Mouse (Mus musculus) heart, embryonic 15.5 days (tissue): Measurements from ENCODE around the gene Hist1h4b. TPM values are rescaled to one million over a fixed set of nuclear protein-coding genes. Genes with fewer than 3 reads are reported as not detected.
A peak's percentile ranks its signal among the peaks of the same experiment; 100 is the strongest.
"Not testable (repeated sequence)": the region's sequence is repeated elsewhere in the genome, so short reads cannot be mapped to it uniquely, and the experiment has no call there.

Source experiments
- ATAC-seq: fragments of 200-750 bp; cut with Nextera tagmentation; replicated peaks from 2 replicates; pipeline ENCODE4 v1.8.0; 2017; ENCODE audit warnings: low read depth, moderate TSS enrichment; ENCODE audit not compliant: insufficient number of reproducible peaks, insufficient read depth, low FRiP score
- H3K27ac ChIP-seq: fragments of 300-500 bp; sonication (generic); 2 replicates; pipeline ENCODE4 v1.5.1; 2015; ENCODE audit warnings: mild to moderate bottlenecking, inconsistent platforms
- H3K27me3 ChIP-seq: fragments of 300-500 bp; sonication (generic); 2 replicates; pipeline ENCODE4 v1.6.1; 2015; ENCODE audit warnings: inconsistent platforms
- H3K36me3 ChIP-seq: fragments of 300-500 bp; sonication (generic); 2 replicates; pipeline ENCODE4 v1.6.1; 2015; ENCODE audit warnings: mild to moderate bottlenecking, inconsistent platforms
- H3K4me1 ChIP-seq: fragments of 300-500 bp; sonication (generic); replicated peaks from 2 replicates; pipeline ENCODE4 v1.6.1; 2015; ENCODE audit warnings: inconsistent platforms
- H3K4me2 ChIP-seq: fragments of 300-500 bp; sonication (generic); 2 replicates; pipeline ENCODE4 v1.6.1; 2015; ENCODE audit warnings: inconsistent platforms, mild to moderate bottlenecking, moderate library complexity
- H3K4me3 ChIP-seq: fragments of 300-500 bp; sonication (generic); 2 replicates; pipeline ENCODE4 v1.5.1; 2015; ENCODE audit warnings: mild to moderate bottlenecking, inconsistent platforms
- H3K9ac ChIP-seq: fragments of 300-500 bp; sonication (generic); 2 replicates; pipeline ENCODE4 v1.6.1; 2015; ENCODE audit warnings: mild to moderate bottlenecking, inconsistent platforms
- H3K9me3 ChIP-seq: fragments of 300-500 bp; sonication (generic); replicated peaks from 2 replicates; pipeline ENCODE4 v1.6.1; 2016; ENCODE audit warnings: inconsistent platforms
- WGBS: fragments of 180-500 bp; shearing (Covaris S2); methylation state at CpG from one replicate; pipeline ENCODE4 v1.1.7; 2015; ENCODE audit warnings: mixed read lengths; 5-methylcytosine and 5-hydroxymethylcytosine counted together
- polyA plus RNA-seq: library from polyadenylated mRNA; unstranded; fragments of >200 nt; fragmentation: Nextera tagmentation; extraction: Ambion mirVana; gene quantifications from 2 replicates; pipeline ENCODE4 v1.2.1, GENCODE M21; 2015

Hist1h4b gene
- polyA plus RNA-seq, 1 experiment from 2014 or later, result 1.7 TPM

DNA sequence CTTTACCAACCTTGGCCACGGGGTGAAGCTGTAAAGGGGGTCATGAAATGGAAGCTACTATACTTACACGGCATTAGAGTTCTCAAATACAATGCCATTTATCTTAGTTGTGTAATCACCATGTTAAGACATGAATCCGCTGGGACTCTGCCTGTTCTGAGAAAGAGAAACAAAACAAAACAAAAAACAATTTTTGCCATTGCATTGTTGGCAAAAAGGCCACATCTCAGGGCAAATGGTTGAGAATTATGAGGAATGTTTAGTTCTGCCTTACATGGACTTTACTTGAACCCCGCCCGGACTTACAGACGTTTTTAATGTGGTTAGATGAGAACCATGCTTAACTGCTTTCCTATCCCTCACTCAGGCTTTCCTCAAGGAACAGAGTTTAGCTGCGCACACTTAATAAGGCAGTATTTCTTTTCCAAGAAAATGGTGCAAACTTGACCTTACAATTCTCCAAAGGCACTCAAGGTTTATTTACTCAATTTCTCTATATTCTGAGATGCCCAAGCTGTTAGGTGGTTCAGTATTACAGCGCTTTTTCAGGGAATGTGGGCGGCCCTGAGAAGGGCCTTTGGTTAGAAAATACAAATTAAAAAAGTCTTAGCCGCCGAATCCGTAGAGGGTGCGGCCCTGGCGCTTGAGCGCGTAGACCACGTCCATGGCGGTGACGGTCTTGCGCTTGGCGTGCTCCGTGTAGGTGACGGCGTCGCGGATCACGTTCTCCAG lies 3.6 kb downstream of the Hist1h4b start:
- 2% methylated on average over 23 of the region's 27 CpGs for WGBS
- no peaks in the 10 kb centered on the region for H3K27me3 ChIP-seq
- peaks cover 34% of the 10 kb centered on the region for H3K4me1 ChIP-seq
- peak overlapping the region; percentile 53 for H3K9ac ChIP-seq
- H3K9me3 ChIP-seq, result no peaks in the 10 kb centered on the region
- peak overlapping the region; percentile 68 for H3K4me3 ChIP-seq
- H3K4me2 ChIP-seq, result peak overlapping the region; percentile 92
- peak overlapping the region; percentile 95 for H3K27ac ChIP-seq
- no peaks in the 10 kb centered on the region for H3K36me3 ChIP-seq
- no peak for ATAC-seq

- peak; percentile 79 for ATAC-seq
- no peaks in the 10 kb centered on the region for H3K27me3 ChIP-seq
- H3K36me3 ChIP-seq, result no peaks in the 10 kb centered on the region
- H3K9me3 ChIP-seq, result no peaks in the 10 kb centered on the region
- peak within 1 kb of the TSS; percentile 68 for H3K4me3 ChIP-seq
- peak within 1 kb of the TSS; percentile 53 for H3K9ac ChIP-seq
- peak within 1 kb of the TSS; percentile 95 for H3K27ac ChIP-seq
- peak within 1 kb of the TSS; percentile 92 for H3K4me2 ChIP-seq
- under 1% methylated on average over 63 of the region's 72 CpGs for WGBS
- peaks cover 34% of the 10 kb centered on the region for H3K4me1 ChIP-seq
Measured at GRCm38 (mm10) chr13:23760972-23761864, 4.4 kb downstream of the Hist1h4b start, which contains the start of gene Hist1h4a. Hist1h4a (minus strand) TSS chr13:23761230.

- not testable (repeated sequence) for H3K36me3 ChIP-seq, H3K9me3 ChIP-seq, H3K27me3 ChIP-seq
- Histone ChIP-seq H3K27ac (peak within 1 kb of the TSS; percentile 95), H3K4me3 (peak within 1 kb of the TSS; percentile 68), H3K4me1 (peaks cover 34% of the 10 kb centered on the region), H3K9ac (peak within 1 kb of the TSS; percentile 75), H3K4me2 (peak within 1 kb of the TSS; percentile 92)
- ATAC-seq, result peak; percentile 51
- under 1% methylated on average over 29 of the region's 52 CpGs for WGBS
Measured at GRCm38 (mm10) chr13:23761871-23762821, 5.3 kb downstream of the Hist1h4b start, which contains the start of gene Hist1h3a. Hist1h3a (minus strand) TSS chr13:23762386.

- Histone ChIP-seq H3K36me3 (no peaks in the 10 kb centered on the region), H3K4me1 (peaks cover 29% of the 10 kb centered on the region), H3K27ac (peak overlapping the region; percentile 95), H3K9ac (peak overlapping the region; percentile 75), H3K4me2 (peak overlapping the region; percentile 92), H3K9me3 (no peaks in the 10 kb centered on the region), H3K4me3 (peak overlapping the region; percentile 68), H3K27me3 (no peaks in the 10 kb centered on the region)
- under 1% methylated on average over 10 of the region's 10 CpGs for WGBS
- ATAC-seq, result no peak
Measured at GRCm38 (mm10) chr13:23763242-23763585, 6.4 kb downstream of the Hist1h4b start.

- no peaks in the 10 kb centered on the region for H3K27me3 ChIP-seq
- H3K9me3 ChIP-seq, result no peaks in the 10 kb centered on the region
- peak within 1 kb of the TSS; percentile 92 for H3K4me2 ChIP-seq
- H3K9ac ChIP-seq, result peak within 1 kb of the TSS; percentile 75
- H3K27ac ChIP-seq, result peak within 1 kb of the TSS; percentile 95
- WGBS, result 4% methylated on average over 34 of the region's 34 CpGs
- no peaks in the 10 kb centered on the region for H3K36me3 ChIP-seq
- peak; percentile 67 for ATAC-seq
- H3K4me3 ChIP-seq, result peak within 1 kb of the TSS; percentile 68
- H3K4me1 ChIP-seq, result peaks cover 29% of the 10 kb centered on the region
Measured at GRCm38 (mm10) chr13:23763586-23764323, 6.9 kb downstream of the Hist1h4b start, which contains the start of gene Hist1h1a. Hist1h1a (plus strand) TSS chr13:23763666.

GRCm38 (mm10) chr13:23764324-23765171 lies 7.7 kb downstream of the Hist1h4b start:
- H3K9me3 ChIP-seq, result no peaks in the 10 kb centered on the region
- 43% methylated on average over 12 of the region's 12 CpGs for WGBS
- H3K27me3 ChIP-seq, result no peaks in the 10 kb centered on the region
- peak overlapping the region; percentile 95 for H3K27ac ChIP-seq
- peak overlapping the region; percentile 92 for H3K4me2 ChIP-seq
- no peak for ATAC-seq
- peak overlapping the region; percentile 68 for H3K4me3 ChIP-seq
- peaks cover 31% of the 10 kb centered on the region for H3K4me1 ChIP-seq
- H3K9ac ChIP-seq, result peak overlapping the region; percentile 75
- H3K36me3 ChIP-seq, result no peaks in the 10 kb centered on the region

- ATAC-seq, result no peak
- Histone ChIP-seq H3K9me3 (no peaks in the 10 kb centered on the region), H3K4me1 (peaks cover 27% of the 10 kb centered on the region), H3K27ac (no peak overlapping the region), H3K9ac (no peak overlapping the region), H3K4me3 (no peak overlapping the region), H3K4me2 (no peak overlapping the region), H3K36me3 (no peaks in the 10 kb centered on the region), H3K27me3 (no peaks in the 10 kb centered on the region)
- WGBS, result 81% methylated on average over 1 of the region's 1 CpGs
Measured at GRCm38 (mm10) chr13:23765172-23765513, 8.3 kb downstream of the Hist1h4b start.

GRCm38 (mm10) chr13:23766772-23767171 lies 10.0 kb downstream of the Hist1h4b start:
- Histone ChIP-seq H3K9ac (no peak overlapping the region), H3K36me3 (no peaks in the 10 kb centered on the region), H3K4me1 (peaks cover 19% of the 10 kb centered on the region), H3K4me2 (no peak overlapping the region), H3K9me3 (no peaks in the 10 kb centered on the region), H3K27ac (no peak overlapping the region), H3K4me3 (no peak overlapping the region), H3K27me3 (no peaks in the 10 kb centered on the region)
- no peak for ATAC-seq

DNA sequence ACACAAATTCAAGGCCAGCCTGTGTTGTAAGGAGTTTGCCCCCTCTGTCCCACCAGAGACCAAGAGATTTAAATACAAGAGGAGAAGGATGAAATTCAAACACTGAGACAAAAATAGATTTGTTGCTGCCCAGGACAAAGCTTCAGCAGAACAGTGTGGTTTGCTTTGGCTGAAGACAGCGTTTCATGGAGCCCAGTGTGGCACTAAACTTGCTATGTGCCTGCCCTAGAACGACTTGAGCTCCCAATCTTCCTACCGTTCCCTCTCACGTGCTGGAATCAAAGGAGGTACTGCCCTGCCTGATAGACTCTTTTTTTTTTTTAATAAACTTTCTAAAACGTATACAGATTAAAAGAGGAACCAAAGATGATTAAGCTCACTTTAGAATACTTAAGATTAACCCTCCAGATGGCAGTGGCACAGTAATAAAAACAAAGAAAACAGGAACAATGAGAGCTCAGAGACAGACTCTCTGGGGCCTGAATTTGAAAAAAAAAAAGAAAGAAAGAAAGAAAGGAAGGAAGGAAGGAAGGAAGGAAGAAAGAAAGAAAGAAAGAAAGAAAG lies 12.1 kb downstream of the Hist1h4b start:
- Histone ChIP-seq H3K9ac (no peak overlapping the region), H3K36me3 (no peaks in the 10 kb centered on the region), H3K4me2 (no peak overlapping the region), H3K9me3 (no peaks in the 10 kb centered on the region), H3K4me3 (no peak overlapping the region), H3K27me3 (no peaks in the 10 kb centered on the region), H3K27ac (no peak overlapping the region), H3K4me1 (peaks cover 14% of the 10 kb centered on the region)
- no peak for ATAC-seq
- 39% methylated on average over 5 of the region's 5 CpGs for WGBS
